Mouse (Mus musculus) 3T3-L1 (cell line): ENCODE data around the gene Rad51b.

Experiments used
- DNase-seq: peaks from one replicate; pipeline ENCODE4 v3.0.0-alpha.2; 2015; ENCODE audit warnings: low read depth, low spot score

Gene Rad51b

GRCm38 (mm10) chr12:79574159-79575040, 277.3 kb downstream of the Rad51b start:
- no peak for DNase-seq

GRCm38 (mm10) chr12:79575041-79575541, 278.0 kb downstream of the Rad51b start:
- DNase-seq = no peak

- DNase-seq = peak; percentile 64
Observed at GRCm38 (mm10) chr12:79577525-79577924, 280.4 kb downstream of the Rad51b start.

GRCm38 (mm10) chr12:79579018-79579585, 282.0 kb downstream of the Rad51b start:
- no peak for DNase-seq

GRCm38 (mm10) chr12:79579837-79580236, 282.8 kb downstream of the Rad51b start:
- DNase-seq = no peak

GRCm38 (mm10) chr12:79584556-79585307, 287.6 kb downstream of the Rad51b start:
- DNase-seq = no peak

- no peak for DNase-seq
Observed at GRCm38 (mm10) chr12:79585336-79585735, 288.3 kb downstream of the Rad51b start.

- no peak for DNase-seq
Observed at GRCm38 (mm10) chr12:79588831-79589230, 291.7 kb downstream of the Rad51b start.

- no peak for DNase-seq
Observed at GRCm38 (mm10) chr12:79592206-79592605, 295.1 kb downstream of the Rad51b start.

GRCm38 (mm10) chr12:79596842-79597241, 299.8 kb downstream of the Rad51b start:
- peak; percentile 77 for DNase-seq

- peak; percentile 63 for DNase-seq
Observed at GRCm38 (mm10) chr12:79597351-79597750, 300.3 kb downstream of the Rad51b start.

- DNase-seq = peak; percentile 66
Observed at GRCm38 (mm10) chr12:79597786-79598185, 300.7 kb downstream of the Rad51b start.

GRCm38 (mm10) chr12:79598496-79598895, 301.4 kb downstream of the Rad51b start:
- DNase-seq = peak; percentile 98

- peak; percentile 72 for DNase-seq
Observed at GRCm38 (mm10) chr12:79598901-79599300, 301.8 kb downstream of the Rad51b start.

- peak; percentile 100 for DNase-seq
Observed at GRCm38 (mm10) chr12:79600149-79600769, 303.2 kb downstream of the Rad51b start.

- no peak for DNase-seq
Observed at GRCm38 (mm10) chr12:79602641-79603040, 305.6 kb downstream of the Rad51b start.

- DNase-seq = no peak
Observed at GRCm38 (mm10) chr12:79604850-79605249, 307.8 kb downstream of the Rad51b start.

- no peak for DNase-seq
Observed at GRCm38 (mm10) chr12:79606197-79606631, 309.1 kb downstream of the Rad51b start.

- no peak for DNase-seq
Observed at GRCm38 (mm10) chr12:79609399-79610010, 312.4 kb downstream of the Rad51b start.

- DNase-seq = no peak
Observed at GRCm38 (mm10) chr12:79610511-79611103, 313.5 kb downstream of the Rad51b start.

- DNase-seq = no peak
Observed at GRCm38 (mm10) chr12:79611665-79612064, 314.6 kb downstream of the Rad51b start.
